Mouse (Mus musculus) bone marrow, adult 2 months (tissue): ENCODE data around the gene Slbp. TPM values are rescaled to one million over a fixed set of nuclear protein-coding genes. Genes with fewer than 3 reads are reported as not detected.

Experiments used
- H3K27ac ChIP-seq: fragments of 200-500 bp; 2 replicates; pipeline ENCODE4 v1.5.1; 2012; ENCODE audit warnings: low read depth, mild to moderate bottlenecking, control low read depth, inconsistent platforms, low read length; ENCODE audit not compliant: control insufficient read depth, poor library complexity, insufficient read depth
- H3K4me1 ChIP-seq: fragments of 200-500 bp; 2 replicates; pipeline ENCODE4 v1.6.1; 2011; ENCODE audit warnings: low read length; ENCODE audit not compliant: control insufficient read depth, insufficient read depth
- H3K4me3 ChIP-seq: fragments of 200-500 bp; replicated peaks from 2 replicates; pipeline ENCODE3; 2011; ENCODE audit warnings: mild to moderate bottlenecking, low read depth, low read length, control low read depth; ENCODE audit not compliant: control insufficient read depth
- CTCF ChIP-seq: fragments of 200-500 bp; IDR thresholded peaks from 2 replicates; pipeline ENCODE4 v1.5.1; 2011; ENCODE audit warnings: low read length, control low read depth; ENCODE audit not compliant: control insufficient read depth, insufficient read depth
- POLR2A ChIP-seq: fragments of 200-500 bp; IDR thresholded peaks from 2 replicates; pipeline ENCODE4 v1.6.1; 2011; ENCODE audit warnings: low read depth, mild to moderate bottlenecking, control low read depth, low read length, borderline replicate concordance; ENCODE audit not compliant: control insufficient read depth
- WGBS: fragments of 180-500 bp; shearing (Covaris S2); methylation state at CpG from one replicate; pipeline ENCODE4 v1.1.7; 2018; 5-methylcytosine and 5-hydroxymethylcytosine counted together
- polyA plus RNA-seq: library from polyadenylated mRNA; stranded (reverse); fragments of >200 nt; gene quantifications from 2 replicates; pipeline ENCODE4 v1.2.4, GENCODE M21; 2011; ENCODE audit warnings: low replicate concordance; ENCODE audit not compliant: missing spikeins, insufficient read depth, insufficient read length

The Slbp gene
- polyA plus RNA-seq, 1 experiment: 194 TPM

GRCm38 (mm10) chr5:33668223-33668622, 15.8 kb upstream of the Slbp start:
- no peak overlapping the region for H3K4me3 ChIP-seq
- TF ChIP-seq CTCF (no peak), POLR2A (no peak)
- no peaks in the 10 kb centered on the region for H3K4me1 ChIP-seq
- no peak overlapping the region for H3K27ac ChIP-seq

GRCm38 (mm10) chr5:33658664-33659050, 6.3 kb upstream of the Slbp start:
- H3K4me1 ChIP-seq: peaks cover 1% of the 10 kb centered on the region; the same call in 1 of the 2 replicates
- WGBS: under 1% methylated on average over 26 of the region's 26 CpGs

DNA sequence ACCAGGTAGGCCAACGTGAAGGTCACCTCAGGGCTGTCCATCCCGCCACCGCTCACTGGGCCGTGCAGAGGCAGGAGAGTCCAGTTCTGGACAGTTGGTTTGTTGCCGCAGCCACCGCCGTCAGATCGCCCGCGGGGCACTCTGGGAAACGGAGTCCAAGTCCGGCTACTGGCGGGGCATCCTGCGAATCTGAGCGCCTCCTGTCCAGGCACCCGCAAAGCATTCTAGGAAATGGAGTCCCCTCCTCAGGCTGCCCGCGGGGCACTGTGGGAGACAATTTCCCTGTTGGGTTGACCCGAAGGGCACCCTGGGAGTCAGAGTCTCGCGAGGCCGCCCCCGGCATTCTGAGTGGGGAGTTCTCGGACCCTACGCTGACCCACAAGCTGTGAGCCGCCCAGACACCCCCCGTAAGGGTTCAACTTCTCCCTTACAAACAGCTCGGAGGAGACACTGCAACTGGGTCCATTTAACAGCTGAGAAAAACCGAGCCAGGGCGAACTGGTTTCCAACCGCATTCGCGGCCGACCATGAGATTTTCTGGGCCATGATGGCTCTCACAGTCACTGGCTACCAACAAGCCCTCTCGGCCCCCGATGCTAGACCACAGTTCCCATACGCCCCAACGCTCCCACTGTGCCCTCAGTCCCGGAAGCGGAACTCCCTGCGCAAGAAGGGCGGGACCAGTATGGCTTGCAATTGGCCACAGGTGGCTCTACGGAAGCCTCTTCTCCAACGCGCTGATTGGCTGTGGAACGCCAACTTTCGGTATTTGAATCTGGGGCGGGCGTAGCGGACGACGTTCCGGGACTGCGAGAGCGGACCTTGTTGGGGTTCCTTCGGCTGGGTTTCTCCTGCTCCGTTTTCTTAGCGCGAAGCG, 5.7 kb upstream of the Slbp start, which contains the start of the genes Tacc3 and Tmem129:
Gene Tacc3 (plus strand): TSS at position 342 of the 877 bp plus-strand sequence.
Gene Tmem129 (minus strand): TSS at position 630 of the 877 bp plus-strand sequence.
- TF ChIP-seq POLR2A (peak; percentile 67; the same call in 1 of the 2 replicates), CTCF (no peak)
- Histone ChIP-seq H3K27ac (peak within 1 kb of the TSS; percentile 96), H3K4me1 (peaks cover 3% of the 10 kb centered on the region; the same call in 1 of the 2 replicates), H3K4me3 (peak within 1 kb of the TSS; percentile 96)
- WGBS: under 1% methylated on average over 60 of the region's 60 CpGs

More at GRCm38 (mm10) chr5:33658664-33659050, 6.3 kb upstream of the Slbp start:
- no peak for TF ChIP-seq POLR2A
- no peak for TF ChIP-seq CTCF
- Histone ChIP-seq H3K4me3 (peak overlapping the region; percentile 88), H3K27ac (peak overlapping the region; percentile 96)

DNA sequence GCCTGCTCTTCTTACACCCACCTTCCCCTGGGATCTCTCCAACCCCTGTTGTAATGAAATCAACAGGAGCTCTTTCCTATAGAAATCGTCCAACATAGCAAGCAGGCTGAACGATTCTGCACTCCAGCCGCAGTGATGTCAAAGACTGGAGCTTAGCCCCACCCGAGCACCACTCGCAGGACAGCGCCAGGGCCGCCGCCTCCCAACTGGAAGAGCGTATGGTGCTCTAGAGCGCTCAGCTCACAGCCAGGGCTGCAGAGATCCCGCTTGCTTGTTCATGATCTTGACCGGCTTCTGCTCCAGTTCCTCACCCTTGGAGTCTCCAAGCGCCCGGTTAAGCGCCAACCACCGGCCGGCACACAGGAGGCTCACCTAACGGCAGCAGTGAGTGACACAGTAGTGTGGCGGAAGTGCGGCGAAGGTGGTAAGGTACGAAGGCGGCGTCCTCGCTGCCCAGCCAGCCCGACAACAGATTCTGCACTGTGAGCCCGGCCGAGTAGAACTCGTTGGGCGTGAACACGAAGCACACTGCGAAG, 4.9 kb upstream of the Slbp start:
- TF ChIP-seq CTCF: no peak
- TF ChIP-seq POLR2A: no peak
- peak overlapping the region; percentile 93 for H3K27ac ChIP-seq
- H3K4me3 ChIP-seq: peak overlapping the region; percentile 96
- peaks cover 3% of the 10 kb centered on the region; the same call in 1 of the 2 replicates for H3K4me1 ChIP-seq
- under 1% methylated on average over 32 of the region's 32 CpGs for WGBS

DNA sequence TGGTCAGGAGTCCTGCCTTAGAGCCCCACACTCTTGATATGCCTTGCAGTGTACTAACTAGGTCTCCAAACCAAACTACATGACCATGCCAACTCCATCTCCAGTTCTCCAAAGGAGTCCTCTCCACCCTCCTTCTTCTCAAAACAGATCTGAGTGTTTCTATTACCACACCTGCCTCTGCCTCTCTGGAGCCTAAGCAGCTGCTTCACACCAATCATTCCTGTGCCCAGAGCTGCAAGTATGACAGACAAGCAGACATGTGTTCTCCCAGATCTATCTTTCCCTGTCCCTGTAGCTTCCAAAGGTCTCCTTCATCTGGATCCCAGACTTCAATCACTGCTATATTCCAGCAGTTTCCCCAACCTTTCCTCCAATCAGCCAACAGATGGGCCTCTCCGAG, 4.4 kb upstream of the Slbp start:
- TF ChIP-seq CTCF (no peak), POLR2A (no peak)
- peaks cover 3% of the 10 kb centered on the region; the same call in 1 of the 2 replicates for H3K4me1 ChIP-seq
- WGBS: 25% methylated on average over 1 of the region's 1 CpGs
- peak overlapping the region; percentile 96 for H3K4me3 ChIP-seq
- H3K27ac ChIP-seq: peak overlapping the region; percentile 93

DNA sequence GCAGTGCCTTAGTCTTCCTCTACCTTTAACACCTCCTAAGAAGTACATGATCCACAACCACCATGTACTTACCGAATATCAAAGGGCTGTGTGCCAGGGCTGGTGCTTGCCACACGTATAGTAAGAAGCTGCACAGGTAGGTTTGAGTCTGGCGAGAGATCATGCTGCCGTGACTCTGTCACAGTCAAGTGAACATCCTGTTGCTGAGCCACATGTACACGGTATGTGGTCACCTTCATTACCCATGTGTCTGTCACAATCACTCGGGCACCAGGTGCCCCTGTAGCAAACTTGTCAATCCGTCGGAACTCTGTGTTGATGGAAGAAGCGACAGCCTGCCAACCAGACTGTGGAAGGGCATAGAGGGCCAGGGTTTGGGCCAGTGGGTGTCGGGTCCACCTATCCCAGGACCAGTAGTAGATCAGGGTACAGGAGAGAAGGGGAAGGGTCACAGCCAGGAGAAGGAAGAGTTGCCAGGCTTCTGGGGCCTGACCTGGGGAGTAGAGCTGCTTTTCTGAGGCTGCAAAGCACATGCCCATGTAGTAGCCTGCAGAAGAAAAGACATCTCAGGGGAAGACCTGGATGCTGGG, 3.0 kb upstream of the Slbp start:
- H3K4me3 ChIP-seq: no peak overlapping the region
- peaks cover 3% of the 10 kb centered on the region; the same call in 1 of the 2 replicates for H3K4me1 ChIP-seq
- 74% methylated on average over 10 of the region's 10 CpGs for WGBS
- no peak overlapping the region for H3K27ac ChIP-seq
- no peak for TF ChIP-seq POLR2A
- TF ChIP-seq CTCF: no peak

DNA sequence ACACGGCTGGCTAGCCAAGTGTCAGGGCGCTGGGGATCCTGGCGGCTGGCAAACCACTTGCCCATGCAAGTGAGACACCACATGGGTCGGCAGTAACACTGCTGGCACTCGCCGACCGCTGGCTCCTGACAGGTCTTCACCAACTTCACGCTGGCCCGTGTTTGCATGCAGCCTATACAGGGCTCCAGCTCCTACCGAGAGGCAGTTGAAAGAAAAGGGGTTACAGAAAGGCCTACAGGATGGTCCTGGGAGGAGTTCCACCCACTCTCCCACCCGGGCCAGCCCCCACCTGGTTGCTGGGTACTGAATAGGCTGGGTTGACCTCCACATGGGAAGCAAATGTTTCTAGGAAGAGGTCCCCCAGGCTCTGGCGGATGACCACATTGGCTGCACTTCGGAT, 2.0 kb upstream of the Slbp start:
- Histone ChIP-seq H3K4me3 (no peak overlapping the region), H3K4me1 (peaks cover 3% of the 10 kb centered on the region; the same call in 1 of the 2 replicates), H3K27ac (no peak overlapping the region)
- TF ChIP-seq CTCF (no peak), POLR2A (no peak)
- 95% methylated on average over 13 of the region's 13 CpGs for WGBS

DNA sequence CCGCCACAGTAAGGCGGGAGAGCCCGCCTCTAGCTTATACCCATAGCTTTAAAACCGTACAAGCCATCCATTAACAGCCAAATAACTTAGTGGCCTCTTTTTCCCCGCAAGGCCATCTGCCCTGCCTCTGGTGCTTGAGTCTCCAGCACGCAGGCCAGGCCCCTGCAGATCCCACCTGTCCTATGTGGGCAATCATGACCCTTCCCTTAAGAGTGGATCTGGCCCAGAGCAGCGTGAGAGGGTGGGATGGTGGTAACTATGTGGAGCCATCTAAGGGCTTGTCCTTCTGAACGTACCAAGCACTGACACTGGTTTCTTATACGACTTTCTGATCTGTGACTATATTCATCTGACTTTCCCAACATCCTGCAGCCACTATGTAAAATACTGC, 404 bp upstream of the Slbp start:
- Histone ChIP-seq H3K4me1 (peaks cover 3% of the 10 kb centered on the region; the same call in 1 of the 2 replicates), H3K27ac (0 out of 2 replicates have a peak overlapping the region, but pooled peaks have one; percentile 17), H3K4me3 (peak overlapping the region; percentile 96)
- 8% methylated on average over 9 of the region's 9 CpGs for WGBS
- TF ChIP-seq CTCF (no peak), POLR2A (no peak)
